Mouse (Mus musculus) cerebellum, postnatal 4 days (tissue): ENCODE data around the gene Bicdl1.

Experiments
- DNase-seq, 2 experiments: peaks; one replicate each; pipeline ENCODE4 v3.0.0; 2022; ENCODE audit warnings: low spot score in 2 of 2, mixed read lengths in 1 of 2

Bicdl1 gene

DNA sequence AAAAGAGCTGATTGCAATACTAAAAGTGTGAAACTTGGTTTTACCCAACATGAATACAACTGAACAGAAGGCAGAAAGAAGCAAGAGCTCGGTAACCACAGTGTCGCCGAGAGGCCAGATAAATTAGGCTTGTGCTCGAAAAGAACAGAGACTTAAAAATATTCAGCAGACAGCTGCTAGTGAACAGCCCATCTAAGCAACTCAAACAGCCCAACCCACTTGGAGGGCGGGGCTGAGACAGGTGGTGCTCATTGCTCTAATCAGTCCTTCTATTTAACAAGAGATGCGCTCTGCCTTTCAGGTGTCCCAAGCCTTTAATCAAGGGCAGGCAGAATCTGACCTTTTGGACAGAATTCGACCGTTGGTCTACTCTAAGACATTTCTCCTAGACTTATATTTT lies 4.8 kb downstream of the Bicdl1 start:
- DNase-seq, result no peak

DNA sequence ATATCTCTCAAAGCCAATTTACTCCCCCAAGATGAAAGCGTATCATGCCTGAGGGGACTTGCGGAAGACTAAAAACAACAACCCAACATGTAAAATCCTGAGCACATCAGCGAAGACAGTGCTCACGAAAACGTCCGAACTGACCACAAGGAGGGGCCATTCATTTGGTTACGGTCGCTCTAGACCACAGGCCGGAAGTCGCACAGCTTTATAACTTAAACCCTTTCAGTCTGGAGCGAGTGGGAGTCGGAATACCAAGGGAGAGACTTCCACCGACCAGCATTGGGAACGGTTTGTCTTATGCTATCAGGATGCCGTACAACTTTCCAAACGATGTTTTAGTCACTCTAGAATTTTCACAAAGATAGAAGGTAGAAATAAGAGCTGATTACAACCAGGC lies 5.4 kb downstream of the Bicdl1 start:
- no peak for DNase-seq

DNA sequence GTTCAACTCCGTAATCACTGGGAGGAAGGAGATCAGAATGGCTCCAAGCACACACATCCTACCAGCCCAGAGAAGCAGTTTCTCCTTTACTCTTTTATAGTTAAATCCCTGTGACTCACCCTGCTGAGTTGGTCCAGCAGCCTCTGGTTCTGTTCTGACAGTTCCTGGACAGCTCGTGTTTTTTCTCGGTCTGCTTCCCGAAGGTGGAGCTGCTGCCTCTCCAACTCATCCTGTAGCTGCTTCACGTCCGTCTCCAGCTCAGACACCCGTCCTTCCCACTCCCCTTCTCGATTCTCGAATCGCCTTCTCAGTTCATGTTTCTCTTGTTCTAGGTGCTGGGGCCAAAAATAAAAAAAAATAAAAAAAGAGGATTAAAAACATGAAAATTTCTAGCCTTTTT lies 7.0 kb downstream of the Bicdl1 start:
- DNase-seq, result no peak

DNA sequence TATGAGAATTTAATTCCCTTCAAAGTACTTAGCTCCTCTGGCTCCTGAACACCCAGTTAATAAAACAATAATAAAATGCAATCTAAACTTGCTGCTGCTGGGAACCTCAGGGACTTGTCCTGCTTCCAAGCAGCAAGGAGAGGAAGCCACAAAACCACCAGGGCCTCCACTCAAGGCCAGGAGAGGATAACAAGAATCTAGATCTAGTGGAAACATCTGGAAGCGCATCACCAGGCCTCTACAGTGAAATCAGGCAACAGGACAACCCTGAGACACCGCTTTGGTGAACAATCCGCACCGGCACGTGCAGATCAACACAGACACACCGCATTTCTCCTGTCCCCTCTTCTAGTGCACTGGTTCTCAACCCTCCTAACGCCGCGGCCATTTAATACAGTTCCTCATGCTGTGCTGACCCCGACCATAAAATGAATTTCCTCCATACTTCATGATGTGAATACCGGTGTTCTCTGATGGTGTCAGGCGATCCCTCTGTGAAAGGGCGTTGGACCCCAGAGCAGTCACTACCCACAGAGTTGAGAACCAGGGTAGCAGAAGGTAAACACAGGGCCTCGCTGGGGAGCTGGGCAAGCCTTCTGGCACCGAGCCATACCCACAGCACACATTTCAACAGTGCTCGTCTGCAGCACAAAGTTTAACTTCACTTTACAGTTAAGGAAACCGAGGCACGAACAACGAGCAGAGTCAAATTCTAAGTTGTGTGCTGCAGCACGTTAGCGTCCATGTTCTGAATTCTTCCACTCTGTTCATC lies 9.0 kb downstream of the Bicdl1 start:
- DNase-seq, result no peak

DNA sequence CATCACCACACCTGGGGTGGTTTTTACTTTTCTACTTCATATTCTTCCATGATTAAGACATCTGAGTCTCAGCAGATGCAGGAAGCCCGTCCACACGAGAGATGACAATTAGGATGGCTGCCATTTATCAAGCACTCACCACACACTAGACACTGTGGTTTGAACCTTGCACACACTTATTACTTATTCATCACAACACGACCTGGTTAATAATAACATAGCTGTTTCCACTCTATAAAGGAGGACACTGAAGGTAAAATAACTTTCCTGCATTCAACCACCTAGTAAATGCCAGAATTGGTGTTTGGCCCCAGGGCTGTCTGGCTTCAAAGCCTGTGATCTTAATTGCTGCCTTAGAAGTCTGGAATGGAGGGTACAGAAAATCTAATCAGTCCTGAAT lies 10.7 kb downstream of the Bicdl1 start:
- DNase-seq, result no peak

DNA sequence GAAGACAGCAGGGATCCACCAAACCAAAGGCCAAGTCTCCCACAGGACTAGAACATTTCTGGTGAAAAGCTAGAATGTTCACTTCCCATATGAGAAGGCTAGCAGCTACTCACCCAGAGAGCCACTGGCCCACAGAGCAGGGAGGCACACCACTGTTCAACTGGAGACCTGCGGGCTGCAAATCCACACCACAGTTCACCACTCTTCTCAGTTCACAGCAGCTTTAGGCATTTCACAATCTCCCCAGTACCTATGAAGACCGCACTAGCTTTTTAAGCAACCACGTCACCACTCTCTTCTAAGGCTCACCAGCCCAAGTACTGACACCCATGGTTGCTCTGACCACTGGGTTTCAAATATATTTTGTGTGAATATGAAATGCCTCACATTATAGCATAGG lies 13.7 kb downstream of the Bicdl1 start:
- no peak for DNase-seq

DNA sequence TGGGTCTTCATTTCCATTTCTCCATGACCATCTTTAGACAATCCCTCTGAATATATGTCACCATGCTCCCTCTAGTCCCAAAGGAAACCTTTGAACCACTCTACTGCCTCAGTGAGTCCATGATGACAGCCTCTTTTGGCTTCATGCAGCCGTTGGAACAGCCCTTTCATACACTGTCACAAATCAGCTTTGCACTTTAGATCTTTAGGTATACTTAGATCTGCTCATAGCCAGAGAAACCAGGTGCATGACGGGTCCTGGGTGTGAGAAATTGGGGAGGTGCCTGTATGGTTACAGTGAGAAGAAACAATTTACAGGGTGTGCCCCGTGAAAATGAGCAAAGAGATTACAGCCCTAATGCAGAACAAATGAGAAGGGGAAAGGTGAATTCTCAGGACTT lies 14.3 kb downstream of the Bicdl1 start:
- DNase-seq, result no peak

DNA sequence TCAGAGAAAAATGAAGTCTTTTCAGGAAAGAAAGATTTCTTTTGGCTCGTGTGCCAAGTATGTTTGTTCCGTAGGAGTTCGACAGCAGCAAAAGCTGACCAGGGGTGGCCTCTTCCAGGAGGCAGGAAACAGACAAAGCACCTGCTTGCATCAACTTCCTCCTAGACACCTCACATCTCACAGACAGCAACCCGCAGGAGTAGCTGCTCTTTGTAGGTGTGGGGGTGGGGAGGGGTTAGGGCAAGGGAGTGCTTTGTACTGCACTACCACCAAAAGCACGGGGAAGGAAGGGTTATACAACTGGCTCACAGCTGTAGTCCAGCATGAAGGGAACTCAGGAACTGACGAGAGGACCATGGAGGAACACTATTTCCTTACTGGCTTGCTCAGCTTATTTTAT lies 15.0 kb downstream of the Bicdl1 start:
- DNase-seq, result no peak

DNA sequence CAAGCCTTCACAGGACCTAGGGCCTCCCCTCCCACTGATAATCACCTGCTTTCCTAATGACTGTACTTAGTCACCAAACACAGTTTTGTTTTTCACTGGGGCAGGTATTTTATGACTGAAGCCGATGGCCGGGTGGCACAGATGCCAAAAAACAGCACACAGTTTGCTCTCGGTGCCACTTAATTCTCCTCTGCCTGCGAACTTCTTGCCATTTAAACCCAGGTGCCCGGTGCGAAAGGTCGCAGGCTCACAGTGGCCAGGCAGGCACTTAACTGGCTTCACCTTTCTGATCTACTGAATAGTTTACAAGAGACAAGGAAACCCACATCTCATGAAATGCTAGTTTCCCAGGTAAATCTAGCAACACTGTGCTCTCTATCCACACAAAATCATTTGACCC lies 16.7 kb downstream of the Bicdl1 start:
- no peak for DNase-seq

DNA sequence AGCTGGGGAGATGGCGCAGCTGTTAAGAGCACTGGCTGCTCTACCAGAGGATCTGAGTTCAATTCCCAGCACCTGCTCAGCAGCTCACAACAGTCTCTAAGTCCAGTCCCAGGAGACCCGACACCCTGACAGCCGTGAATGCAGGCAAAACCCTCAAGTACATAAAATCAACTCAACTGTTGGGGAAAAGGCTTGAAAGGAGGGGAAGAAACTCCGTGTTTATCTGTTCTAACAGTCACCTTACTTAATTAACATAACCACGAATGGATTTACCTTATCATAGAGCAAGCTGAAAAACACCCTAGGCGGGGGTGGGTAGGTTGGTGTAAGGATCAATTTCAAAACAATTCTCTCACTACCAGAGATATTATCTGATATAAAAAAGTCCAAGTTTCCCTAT lies 18.9 kb downstream of the Bicdl1 start:
- no peak for DNase-seq

DNA sequence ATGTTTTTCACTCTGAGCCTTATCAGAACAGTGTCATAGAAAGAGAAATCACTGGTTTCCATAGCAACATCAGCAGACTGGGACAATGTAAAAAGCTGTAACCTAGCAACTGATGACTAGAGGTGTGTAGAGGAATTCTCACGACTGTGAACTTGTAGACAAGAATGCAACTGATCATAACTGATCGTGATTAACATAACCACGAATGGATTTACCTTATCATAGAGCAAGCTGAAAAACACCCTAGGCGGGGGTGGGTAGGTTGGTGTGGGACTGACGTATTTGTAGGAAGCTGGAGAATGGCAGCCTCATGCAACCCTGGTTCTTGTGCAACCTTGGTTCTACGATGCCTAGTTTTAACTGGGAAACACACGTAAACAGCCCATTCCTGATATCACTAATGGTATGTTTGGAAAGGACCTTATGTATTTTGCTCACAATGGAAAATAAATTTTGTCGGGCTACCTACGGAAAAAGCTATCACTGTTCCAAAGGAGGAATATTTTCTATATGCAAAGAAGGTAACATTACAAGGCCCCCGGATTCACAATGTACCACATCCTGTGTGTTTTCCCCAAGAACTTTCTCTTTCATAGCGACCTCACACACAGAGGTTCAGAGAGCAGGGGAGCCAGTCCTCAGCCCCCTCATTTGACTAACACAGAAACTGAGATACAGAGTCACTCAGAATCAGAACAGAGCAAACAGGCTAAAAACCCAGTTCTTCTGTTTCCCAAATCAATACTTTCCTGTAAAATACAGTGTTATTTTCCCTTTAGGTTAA lies 19.6 kb downstream of the Bicdl1 start:
- DNase-seq, result no peak

DNA sequence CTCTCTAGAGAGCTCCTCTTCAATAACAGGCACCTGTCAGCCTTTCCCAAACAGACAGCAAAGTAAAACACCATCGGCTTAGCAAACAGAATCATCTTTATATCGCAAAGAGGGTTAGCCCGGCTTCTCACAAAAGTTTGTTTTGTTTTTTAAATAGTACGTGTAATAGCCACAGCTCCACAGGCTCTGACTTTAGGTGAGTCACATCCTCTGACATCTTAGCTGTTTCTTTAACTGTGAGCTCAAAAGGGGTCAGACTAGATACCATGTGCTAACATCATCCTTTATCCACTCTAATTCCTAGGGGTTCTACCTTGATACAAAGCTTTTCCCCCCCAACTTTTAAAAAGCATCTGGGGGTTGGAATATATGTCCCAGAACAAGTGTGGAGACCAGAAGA lies 21.2 kb downstream of the Bicdl1 start:
- DNase-seq, result no peak

DNA sequence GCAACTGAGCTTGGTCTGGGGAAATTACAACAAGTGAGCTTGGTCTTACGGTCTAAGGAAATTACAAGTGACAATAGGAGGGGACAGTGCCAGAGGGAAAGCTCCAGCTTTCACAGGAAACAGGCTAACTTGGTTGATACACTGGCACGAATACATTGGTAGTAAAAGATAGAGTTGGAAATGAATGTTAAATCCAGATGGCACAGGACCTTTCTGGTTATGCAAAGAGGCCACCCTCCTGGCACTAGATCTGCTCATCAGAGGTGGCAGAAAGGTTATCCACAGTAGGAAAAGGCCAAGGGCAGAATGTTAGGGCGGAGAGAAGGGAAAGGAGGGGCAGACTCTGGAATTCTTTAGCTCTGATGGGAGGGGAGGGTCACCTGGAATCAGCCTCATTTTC lies 22.5 kb downstream of the Bicdl1 start:
- DNase-seq, result no peak

DNA sequence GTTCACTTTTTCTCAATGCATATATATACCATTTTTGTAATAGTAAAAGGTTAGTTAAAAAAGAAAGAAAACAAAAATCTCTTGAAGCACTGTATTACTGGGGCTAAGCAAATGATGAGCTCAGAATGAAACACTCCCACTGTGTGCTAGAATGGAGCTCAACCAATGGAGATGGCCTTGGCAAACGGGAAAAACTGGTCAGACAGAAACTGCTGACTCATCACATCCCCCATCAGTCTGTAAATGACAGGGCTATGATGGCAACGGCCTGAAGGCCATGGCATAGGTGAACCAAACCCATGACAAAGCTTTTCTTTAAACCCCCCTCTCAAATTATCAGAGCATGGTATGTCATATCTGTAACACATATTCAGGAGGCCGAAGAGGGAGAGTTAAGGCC lies 29.4 kb downstream of the Bicdl1 start:
- DNase-seq, result no peak

DNA sequence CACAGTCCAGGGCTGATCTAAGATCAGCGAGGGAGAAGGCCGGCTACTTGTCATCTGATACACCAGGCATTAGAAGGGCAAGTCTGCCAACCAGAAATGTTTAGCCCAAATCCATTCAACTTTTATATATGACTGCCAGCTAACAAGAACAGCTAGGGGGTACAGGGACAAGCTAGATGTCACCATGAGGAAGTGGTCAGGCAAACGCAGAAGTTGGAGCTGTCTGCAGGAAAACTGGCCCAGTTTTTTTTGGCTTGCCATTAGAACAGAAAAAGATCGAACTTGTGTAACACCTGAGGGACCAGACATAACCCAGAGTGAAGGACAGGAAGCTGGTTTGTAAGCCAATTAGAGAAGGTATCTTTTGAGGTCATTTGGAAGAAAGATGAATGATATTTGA lies 30.2 kb downstream of the Bicdl1 start:
- DNase-seq, result no peak

DNA sequence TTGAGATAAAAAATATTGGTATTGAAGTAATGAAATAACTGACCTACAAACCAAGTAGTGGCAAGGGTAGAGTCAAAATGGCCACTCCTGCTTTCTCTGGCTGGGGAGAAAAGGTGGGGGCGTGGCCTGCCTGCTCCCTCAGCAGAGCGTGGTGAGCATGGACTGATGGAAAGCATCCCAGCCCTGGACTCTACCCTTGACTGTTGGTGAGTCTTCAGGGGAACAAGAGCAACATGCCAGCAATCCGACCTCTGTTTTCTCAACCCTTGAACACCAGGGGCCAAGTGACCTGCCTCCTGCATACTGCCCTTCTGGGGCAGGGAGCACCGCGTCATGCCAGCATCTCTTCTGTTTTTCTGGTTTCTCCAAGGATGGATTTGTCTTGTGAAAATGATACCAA lies 34.6 kb downstream of the Bicdl1 start:
- no peak for DNase-seq

DNA sequence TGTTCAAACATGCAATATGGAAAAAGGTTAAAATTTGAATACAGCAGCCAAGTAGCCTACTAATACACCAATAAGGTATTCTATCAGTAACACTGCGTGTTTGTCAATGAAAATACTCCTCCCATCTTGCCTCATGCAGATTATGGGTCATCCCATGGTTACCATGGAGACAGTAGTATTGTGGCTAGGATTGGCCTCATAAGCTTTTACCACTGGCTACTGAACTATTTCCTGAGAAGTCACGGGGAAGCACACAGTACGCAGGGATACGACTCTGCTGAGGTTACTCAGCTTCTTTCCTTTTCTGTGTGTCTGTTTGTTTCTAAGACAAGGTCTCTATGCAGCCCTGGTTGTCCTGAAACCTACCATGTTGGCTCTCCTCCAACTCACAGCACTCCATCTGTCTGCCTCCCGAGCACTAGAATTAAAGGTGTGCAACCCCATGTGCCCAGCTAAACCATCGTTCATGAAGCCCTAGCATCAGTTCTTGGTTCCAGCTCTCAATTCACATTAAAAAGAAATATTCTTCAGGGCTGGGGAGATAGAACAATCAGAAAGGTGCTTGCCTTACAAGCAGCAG lies 36.1 kb downstream of the Bicdl1 start:
- DNase-seq, result no peak

DNA sequence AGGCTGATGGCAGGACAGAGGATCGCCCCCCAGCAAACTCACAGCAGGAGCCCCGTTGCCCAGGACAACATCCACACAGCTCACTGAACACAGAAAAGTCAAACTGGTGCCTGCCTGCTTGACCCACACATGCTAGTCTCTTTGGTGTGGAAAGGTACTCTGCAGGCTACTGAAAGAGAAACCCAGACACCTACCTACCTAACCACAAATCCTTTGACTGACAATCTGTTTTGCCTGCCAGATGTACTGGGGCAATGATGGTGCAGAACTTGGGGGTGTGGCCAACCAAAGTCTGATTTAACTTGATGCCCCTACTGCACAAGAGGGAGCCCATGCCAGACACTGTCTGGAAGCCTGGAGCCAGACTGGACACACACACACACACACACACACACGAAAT lies 38.1 kb downstream of the Bicdl1 start:
- DNase-seq, result no peak

DNA sequence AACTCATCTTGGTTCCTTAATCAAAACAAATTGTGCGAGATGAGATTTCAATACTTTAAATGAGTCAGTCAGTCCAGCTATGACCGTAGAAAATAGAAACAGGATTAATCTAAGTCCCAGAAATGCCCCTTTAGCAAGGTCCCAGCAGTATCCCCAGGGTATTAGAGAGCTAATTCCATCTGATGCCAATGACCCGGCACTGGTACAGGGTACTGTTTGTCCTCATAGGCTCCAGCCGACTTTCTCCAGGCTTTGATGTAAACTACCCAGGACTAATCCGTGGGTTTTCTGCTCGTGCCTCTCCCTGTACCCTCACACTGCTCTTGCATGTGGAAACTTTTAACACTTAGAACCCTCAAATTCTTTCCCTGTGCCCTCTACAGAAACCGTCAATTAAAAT lies 44.7 kb downstream of the Bicdl1 start:
- DNase-seq, result no peak

DNA sequence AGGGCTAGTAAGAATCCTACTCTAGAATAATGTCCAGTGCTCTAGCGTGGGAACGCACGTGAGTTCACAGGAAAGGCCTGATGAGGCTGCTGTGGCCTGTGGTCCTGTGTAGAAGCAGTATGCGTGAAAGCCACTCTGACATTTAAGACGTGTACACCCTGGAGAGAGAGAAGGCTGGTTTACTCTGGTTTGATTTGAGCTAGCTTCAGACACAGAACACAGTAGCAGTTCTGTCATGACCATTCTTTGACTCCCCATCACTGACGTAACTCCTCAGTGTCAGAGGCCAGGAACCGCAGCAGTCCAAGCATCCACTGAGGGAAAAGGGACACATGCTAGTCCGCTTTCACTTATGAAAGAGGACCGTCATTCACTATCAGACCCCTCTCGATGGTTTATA lies 46.3 kb downstream of the Bicdl1 start:
- no peak for DNase-seq

DNA sequence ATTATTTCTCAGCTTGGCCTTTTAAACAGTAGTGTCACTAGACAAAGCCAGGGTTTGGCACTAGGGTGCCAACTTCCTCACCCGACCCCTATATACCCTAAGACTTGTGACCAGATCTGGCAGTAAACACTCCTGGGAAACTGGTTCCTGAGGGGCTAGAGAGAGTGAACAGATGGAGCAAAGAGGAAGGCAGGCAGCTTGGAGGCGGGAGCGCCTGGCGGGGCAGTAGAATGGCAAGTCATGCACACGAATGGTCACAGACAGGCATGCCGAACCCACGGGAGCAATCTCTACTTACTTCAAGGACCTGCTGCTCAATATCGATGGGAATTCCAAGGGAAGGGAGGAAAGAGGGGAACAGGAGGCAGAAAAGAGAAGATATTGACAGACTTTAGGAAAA lies 59.6 kb downstream of the Bicdl1 start:
- no peak for DNase-seq

DNA sequence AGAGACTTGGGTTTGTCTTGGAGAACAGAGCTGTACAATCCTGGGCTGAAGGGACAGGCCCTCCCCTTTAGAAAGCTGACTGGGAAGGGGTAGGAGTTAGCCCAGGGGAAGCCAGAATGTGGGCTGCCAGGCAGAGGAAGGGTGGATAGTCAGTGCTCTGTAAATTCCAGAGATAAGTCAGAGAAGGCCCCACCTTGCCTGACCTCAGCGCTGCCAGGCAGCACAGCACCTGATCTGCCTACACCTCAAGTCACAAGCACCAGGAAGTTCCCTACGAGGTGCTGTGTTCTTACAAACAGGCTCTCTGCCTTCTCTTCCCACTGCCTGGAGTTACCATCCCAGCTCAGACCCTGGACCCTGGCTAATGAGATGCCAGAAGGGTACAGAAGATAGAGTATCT lies 61.0 kb downstream of the Bicdl1 start:
- no peak for DNase-seq

DNA sequence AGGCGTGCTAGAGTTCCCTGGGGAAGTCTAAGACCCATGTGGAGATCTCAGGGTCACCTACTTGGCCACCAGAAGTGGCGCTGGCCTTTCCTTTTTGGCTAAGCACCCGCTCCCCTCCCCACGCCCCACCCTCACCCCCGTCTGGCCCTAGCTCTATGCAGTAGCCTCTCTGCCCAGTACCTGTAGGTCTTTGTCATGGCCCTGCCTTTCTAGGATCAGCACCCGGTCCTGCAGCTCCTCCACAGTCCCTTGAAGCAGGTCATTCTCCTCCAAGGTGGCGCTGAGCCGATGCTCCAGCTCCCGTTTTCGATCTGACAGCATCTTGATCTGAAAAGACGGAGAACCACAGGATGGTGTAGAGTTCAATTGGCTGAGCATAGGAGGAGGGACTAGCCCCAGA lies 61.4 kb downstream of the Bicdl1 start:
- DNase-seq, result no peak
